ENCODE assay signal across 9 mouse cellular contexts in the genomic region with DNA sequence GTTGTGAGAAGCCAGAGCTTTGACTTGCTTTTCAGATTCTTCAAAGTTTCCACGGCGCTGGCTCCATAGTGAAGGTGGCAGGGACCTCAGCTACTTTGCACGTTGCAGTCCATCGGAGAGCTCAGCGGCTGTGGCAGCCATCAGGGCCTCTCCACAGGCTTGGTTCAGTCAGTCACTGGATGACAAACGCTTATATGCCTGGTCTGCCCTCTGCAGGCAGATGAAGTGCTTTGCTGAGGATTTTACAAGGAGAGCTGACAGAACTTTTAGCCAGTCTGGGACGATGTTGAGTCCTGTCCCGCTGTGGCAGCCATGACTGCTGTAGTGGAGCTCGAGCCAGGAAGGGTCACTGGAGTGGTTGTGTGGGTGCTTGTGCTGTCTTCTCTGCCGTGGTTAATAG.
DNase-seq lines count a peak whose midpoint lies in the region; ATAC-seq and TF ChIP-seq lines count a peak whose summit lies in the region.
"Had no signal": no experiment of that assay in that cellular context is flagged by ENCODE, and none has a peak within 500 bp of the region (broad histone marks: within the 10 kb centered on the region; RNA-seq: fewer than 3 reads in every experiment).

No protein-coding gene starts in this region.

- DNase-seq in frontal cortex, postnatal 36 days (ENCODE audit: low spot score in 2 of 2): no peak
- peak; percentile 30 for DNase-seq in neural tube, embryonic 11.5 days (ENCODE audit: low spot score)
- DNase-seq in neural tube, embryonic 10.5 days (ENCODE audit: extremely low spot score, low spot score): no peak
- peak; percentile 13 for DNase-seq in forelimb bud, embryonic 11.5 days (ENCODE audit: low read depth, low spot score)
- peak; percentile 73 for DNase-seq in midbrain, postnatal 0 days (ENCODE audit: low spot score)
- DNase-seq in right cerebral cortex, postnatal 25 days: no peak
- no peak for DNase-seq in heart, adult 8-10 months (ENCODE audit: low spot score)

- H3K4me1 ChIP-seq in neural tube, embryonic 11.5 days (ENCODE audit: control insufficient read depth, insufficient read depth, low read length): no peaks in the 10 kb centered on the region
- no peaks in the 10 kb centered on the region for H3K4me1 ChIP-seq in midbrain, postnatal 0 days (ENCODE audit: insufficient read depth, low read length)

- 69% methylated on average over 10 of the region's 10 CpGs for WGBS in neural tube, embryonic 11.5 days
- 40% methylated on average over 10 of the region's 10 CpGs for WGBS in midbrain, postnatal 0 days

- H3K4me3 ChIP-seq in neural tube, embryonic 11.5 days (ENCODE audit: low read depth, low read length): no peak overlapping the region
- H3K4me3 ChIP-seq in midbrain, postnatal 0 days (ENCODE audit: low read depth, low read length): no peak overlapping the region
- H3K4me3 ChIP-seq: erythroblast, embryonic 14.5 days had no signal

- peak; percentile 78; the same call in 1 of the 2 replicates for ATAC-seq in frontal cortex, adult (ENCODE audit: low TSS enrichment)
- ATAC-seq in neural tube, embryonic 11.5 days (ENCODE audit: insufficient read depth, low FRiP score, low TSS enrichment): no peak
- 0 out of 2 replicates have a peak, but pooled peaks have one; percentile 49 for ATAC-seq in midbrain, postnatal 0 days (ENCODE audit: low FRiP score)

- H3K36me3 ChIP-seq in neural tube, embryonic 11.5 days (ENCODE audit: control insufficient read depth, insufficient read depth, low read length): peaks cover 5% of the 10 kb centered on the region
- H3K36me3 ChIP-seq in midbrain, postnatal 0 days (ENCODE audit: insufficient read depth, low read length): peaks cover 9% of the 10 kb centered on the region; the same call in 1 of the 2 replicates

- H3K27ac ChIP-seq in neural tube, embryonic 11.5 days (ENCODE audit: low read depth, low read length): no peak overlapping the region
- H3K27ac ChIP-seq in midbrain, postnatal 0 days (ENCODE audit: low read depth, low read length): no peak overlapping the region

- TF ChIP-seq CTCF in midbrain, postnatal 0 days (IDR thresholded peaks at IDR 0.05): peak; percentile 77

- no peak overlapping the region for H3K9ac ChIP-seq in neural tube, embryonic 11.5 days (ENCODE audit: low read length)
- no peak overlapping the region for H3K9ac ChIP-seq in midbrain, postnatal 0 days (replicated peaks; ENCODE audit: low read length, poor library complexity, severe bottlenecking)

- no peak overlapping the region for H3K4me2 ChIP-seq in neural tube, embryonic 11.5 days (ENCODE audit: low read depth)
- no peak overlapping the region for H3K4me2 ChIP-seq in midbrain, postnatal 0 days (ENCODE audit: low read depth, low read length, poor library complexity, severe bottlenecking)

- H3K27me3 ChIP-seq in neural tube, embryonic 11.5 days (ENCODE audit: control insufficient read depth, insufficient read depth, low read length): no peaks in the 10 kb centered on the region
- no peaks in the 10 kb centered on the region for H3K27me3 ChIP-seq in midbrain, postnatal 0 days (ENCODE audit: insufficient read depth, low read length)

- H3K9me3 ChIP-seq in neural tube, embryonic 11.5 days (ENCODE audit: control insufficient read depth, low read length): no peaks in the 10 kb centered on the region
- H3K9me3 ChIP-seq in midbrain, postnatal 0 days (ENCODE audit: low read length): no peaks in the 10 kb centered on the region

Comparison
In these comparisons a context has a peak if more than half of its experiments do, and no peak if none do; other contexts are left out.
1. DNase-seq: peak in neural tube, embryonic 11.5 days (single experiment), forelimb bud, embryonic 11.5 days (single experiment) and midbrain, postnatal 0 days (single experiment); none in frontal cortex, postnatal 36 days (0 of 2), neural tube, embryonic 10.5 days (single experiment), right cerebral cortex, postnatal 25 days (single experiment) and heart, adult 8-10 months (single experiment).